Mouse (Mus musculus) adipocyte (in vitro differentiated cells): ENCODE results near the gene Tex22.

Experiments
- DNase-seq: peaks from one replicate; pipeline ENCODE4 v3.0.0-alpha.2; 2016; ENCODE audit warnings: low spot score

Gene Tex22

DNA sequence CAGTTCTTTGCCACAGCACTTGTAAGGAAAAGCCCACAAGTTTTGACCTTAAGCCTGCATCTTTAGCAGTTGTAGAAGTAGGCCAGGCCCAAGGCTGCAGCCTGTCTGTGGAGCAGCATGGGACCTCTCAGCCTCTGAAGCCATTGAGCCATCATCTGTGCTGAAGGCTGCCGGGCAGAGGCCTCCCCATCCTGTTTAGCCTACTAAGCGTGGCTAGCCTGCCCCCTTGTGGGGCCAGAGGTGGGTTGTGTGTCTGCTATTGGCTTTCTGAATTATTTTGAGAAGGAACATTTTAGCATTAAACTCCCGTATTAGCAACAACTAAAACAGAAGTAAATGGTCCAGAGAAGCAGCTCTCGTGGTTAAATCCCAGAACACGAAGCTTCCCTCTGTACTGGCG is 28.2 kb downstream of the Tex22 start:
- DNase-seq = peak; percentile 77

DNA sequence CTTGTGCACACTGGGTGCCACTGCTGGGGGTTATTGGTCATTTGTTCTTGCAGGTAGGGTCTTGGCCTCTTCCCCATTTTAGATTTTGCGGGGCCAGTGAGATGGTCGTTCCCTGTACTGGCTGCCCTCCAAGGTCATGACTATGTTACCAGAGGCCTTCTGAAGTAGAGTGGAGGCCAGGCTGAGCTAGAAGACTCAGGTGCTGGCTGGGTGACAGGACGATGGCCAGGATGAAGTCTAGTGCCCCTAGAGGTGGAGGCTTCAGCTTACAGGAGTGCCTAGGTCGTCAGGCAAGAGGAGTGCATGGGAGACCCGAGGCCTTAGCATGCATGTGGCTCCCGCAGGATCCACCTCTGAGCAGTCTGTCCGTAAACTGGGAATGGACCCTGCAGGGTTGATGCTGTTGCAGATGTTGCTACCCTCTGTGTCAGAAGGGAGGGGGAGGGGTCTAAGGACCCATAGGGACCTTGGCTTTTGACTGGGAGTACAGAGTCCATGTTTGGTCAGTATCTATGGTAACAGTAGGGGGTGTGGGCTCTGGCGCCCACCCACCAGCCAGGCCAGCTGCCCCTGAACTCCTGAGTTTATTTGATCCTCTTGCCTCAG is 29.6 kb downstream of the Tex22 start:
- peak; percentile 22 for DNase-seq

DNA sequence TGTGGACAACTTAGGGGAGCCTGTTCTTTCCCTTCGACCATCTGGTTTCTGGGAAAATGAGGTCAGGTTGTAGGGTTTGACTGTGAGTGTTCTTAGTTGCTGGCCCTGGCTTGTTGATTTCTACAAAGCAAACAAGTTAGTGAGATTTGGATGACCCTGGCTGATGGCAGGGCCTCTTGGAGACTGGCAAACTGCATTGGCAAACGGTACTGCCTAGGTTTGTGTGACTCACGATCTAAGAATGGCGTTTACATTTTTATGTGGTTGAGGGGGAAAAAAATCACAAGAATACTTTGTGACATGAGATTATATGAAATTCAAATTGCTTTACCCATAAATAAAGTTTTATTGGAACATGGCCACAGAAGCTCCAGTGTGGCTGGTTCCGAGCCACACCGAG is 32.1 kb downstream of the Tex22 start:
- DNase-seq = peak; percentile 46

DNA sequence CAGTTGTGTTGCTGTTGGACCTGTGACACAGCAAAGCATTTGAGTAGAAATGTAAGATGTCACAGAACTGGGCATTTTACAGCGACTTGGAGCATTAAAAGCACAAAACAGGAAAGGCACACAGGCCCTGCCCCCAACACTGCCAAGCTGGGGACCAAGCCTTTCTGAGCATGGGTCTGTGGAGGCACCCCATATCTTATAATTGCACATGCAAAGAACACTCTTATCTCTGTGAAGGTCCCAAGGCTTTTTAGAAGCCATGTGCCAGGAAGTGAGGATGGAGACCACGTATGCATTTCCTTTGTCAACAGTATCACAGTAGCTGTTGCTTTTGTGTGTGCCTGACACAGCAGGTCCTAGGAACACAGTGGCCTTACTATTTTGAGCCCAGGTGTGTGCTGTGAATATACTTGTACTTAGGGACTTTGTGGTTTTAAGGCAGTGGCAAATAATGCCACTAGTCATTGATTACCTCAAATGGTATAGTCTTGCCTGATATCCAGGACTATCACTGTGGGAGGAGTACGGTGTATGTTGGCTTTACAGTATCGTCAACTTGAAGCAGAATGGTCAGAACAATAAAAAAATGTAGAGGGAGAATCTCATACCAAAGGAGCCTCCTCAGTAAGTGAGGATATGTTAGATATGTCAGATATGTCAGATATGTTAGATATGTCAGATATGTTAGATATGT is 33.3 kb downstream of the Tex22 start:
- DNase-seq = peak; percentile 26

DNA sequence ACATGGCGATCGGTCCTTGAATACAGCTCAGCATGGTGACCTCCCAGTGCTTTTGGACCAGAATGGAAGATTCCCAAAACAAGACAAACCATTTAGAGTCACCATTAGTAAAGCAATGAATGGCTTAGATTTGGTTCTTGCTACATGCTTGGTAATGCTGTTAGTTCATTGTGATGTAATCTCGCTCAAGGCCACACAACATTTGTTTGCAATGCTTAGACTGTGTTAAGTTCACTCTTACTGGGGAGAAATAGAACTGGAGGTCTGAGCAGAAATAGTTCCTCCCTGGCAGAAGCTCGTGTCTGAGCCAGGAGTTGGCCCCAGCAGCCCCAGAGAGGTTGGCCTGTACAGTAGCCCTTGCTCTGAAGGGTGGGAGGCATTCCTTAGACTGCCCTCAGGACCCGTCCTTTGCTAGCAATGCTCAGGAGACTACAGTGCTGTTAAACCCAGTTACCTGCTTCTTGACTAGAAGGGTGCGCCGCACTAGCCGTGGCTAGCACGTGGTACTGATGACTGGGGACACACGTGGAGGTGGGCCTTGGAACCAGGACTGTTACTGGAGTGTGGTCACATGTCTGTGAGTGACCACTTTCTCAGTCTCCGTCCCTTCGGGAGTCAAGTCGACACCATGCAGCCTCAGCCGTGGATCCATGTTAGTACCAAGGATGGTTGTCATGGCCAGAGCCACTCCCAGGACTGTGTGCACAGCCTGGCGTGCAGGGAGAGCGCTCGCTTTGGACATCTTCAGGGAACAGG is 34.4 kb downstream of the Tex22 start:
- peak; percentile 21 for DNase-seq

DNA sequence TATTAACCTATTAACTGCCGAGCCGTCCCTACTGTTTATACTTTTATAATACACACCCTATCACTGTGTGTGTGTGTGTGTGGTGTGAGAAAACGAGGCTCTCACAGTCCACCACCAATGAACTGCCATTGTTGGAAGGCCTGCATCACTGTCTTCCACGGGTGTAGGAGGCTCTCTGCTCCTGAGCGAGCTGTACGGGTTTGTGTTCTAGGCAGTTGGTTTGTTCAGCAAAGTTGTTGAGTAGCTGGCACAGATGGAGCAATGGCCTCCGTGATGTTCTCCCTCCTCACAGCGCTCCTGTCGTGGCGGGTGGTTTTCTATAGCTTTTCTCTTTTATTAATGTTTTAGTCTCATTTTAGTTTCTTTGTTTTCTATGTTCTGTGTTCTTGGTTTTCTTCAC is 35.5 kb downstream of the Tex22 start:
- no peak for DNase-seq

DNA sequence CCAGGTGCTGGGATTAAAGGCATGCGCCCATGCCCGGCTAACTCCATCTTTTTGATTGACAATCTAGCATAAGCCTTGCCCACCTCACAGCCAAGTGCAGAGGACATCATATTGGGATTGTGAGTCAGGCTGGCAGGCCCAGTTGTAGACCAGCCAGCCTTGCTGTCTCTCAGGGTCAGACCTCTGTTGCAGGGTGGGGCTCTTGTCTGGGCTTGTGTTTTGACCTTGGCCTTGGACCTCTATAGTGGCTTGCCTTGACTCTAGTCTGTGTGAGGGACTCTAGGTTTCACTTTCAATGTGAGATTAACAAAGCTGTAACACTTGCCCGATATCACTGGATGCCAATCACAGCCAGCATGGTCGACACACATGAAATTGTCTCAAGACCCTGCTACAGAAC is 39.8 kb downstream of the Tex22 start:
- DNase-seq = no peak

DNA sequence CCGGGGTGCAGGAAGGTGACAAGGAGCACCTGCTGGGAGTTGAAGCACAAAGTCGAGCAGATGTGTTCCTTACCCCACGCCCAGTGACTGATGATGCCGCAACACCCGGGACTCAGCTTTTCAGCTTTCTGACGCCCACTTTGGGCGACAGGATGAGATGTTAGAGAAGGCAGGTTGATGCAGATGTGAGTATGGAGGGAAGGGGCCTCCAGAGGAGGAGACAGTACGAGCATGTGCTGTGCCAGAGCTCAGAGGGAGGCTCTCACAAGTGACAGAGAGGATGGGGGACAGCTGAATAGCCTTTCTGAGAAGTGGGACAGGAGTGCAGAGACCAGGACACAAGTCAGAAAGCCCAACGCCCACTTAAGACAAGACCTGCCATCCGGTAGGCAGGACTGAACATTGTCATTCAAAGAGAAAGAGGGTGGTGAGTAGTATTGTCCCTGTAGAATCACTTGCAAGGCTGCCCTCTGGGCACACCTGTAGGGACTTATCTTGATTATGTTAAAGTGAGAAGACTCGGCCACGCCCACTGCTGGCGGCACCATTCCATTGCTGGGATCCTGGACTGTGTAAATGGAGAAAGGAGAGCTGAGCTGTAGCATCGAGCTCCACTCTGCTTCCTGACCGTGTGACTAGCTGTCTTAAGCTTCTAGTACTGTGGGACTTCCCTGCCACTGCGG is 40.7 kb downstream of the Tex22 start:
- DNase-seq = no peak

DNA sequence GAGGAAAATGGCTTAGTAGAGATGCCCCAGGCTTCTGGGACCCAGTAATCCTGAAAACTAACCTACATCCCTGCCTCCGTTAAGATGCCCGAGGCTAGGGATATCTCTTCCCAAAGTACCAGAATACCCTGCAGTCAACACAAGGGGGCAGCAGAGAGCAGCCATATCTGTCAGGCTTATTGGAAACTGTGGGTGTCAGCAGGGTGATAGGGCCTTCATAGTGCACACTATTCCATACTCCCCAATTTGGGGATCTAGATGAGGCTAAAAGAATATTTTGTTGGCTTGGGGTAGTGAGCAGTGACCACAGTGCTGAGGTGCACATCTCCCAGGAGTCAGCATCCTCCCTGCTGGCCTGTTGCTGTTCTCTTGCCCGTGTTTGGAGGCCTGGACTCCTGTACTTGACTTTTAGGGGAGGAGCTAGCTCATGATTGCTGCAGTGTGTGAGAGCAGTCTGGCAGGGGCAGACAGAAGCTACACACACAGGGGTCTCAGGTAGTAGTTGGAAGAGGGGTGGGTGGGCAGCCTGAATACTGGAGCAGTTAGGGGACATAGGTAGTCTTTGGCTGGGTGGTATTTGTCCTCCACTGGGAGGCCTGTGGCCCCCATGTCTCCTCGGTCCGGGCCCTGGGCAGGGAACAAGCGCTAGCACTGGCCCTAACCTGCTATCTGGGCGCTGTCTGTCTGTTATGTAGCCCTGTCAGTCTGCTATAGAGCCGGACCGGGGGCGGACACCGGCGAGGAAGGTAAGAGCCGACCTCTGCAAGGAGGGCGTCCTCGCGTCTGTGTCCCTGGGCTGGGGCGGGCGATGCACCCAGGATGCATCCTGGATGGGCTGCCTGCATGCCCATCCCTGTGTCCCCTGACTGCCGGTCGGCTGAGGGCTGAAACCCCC is 45.5 kb downstream of the Tex22 start:
- peak; percentile 76 for DNase-seq

DNA sequence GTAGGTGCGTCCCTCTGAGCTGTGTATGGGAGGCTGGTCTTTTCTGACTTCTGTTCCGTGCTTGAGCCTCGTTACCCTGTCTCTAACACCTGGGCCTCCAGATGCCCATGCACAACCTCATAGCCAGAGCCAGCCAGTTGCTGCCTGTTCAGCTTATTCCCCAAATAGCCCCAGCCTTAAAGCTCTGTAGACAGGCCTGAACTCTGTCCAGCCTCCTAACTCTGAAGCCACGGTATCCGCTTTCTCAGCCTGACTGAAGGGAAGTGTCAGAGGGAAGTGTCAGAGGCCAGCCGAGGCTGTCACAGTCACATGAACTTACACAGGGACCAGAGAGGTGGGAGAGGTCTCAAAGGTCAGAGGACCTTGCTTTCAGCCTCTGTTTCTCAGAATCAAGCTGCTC is 50.4 kb downstream of the Tex22 start:
- DNase-seq = no peak

DNA sequence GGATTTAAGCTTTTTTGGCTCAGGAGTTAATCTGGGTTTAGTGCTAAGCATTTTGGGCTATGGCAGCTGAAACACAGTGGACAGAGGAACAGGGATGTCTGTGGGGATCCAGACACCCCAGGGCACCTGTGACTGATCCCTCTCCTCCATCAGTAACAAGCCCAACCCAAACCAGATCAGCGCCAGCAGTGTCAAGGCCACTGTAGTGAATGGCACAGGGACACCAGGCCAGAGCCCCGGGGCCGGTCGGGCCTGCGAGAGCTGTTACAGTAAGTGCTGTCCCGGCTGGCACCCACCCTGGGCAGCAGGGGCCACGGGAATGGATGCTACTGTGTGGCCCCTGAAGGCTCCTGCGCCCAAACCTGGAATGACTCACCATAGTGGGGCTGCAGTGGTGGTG is 56.4 kb downstream of the Tex22 start:
- no peak for DNase-seq

DNA sequence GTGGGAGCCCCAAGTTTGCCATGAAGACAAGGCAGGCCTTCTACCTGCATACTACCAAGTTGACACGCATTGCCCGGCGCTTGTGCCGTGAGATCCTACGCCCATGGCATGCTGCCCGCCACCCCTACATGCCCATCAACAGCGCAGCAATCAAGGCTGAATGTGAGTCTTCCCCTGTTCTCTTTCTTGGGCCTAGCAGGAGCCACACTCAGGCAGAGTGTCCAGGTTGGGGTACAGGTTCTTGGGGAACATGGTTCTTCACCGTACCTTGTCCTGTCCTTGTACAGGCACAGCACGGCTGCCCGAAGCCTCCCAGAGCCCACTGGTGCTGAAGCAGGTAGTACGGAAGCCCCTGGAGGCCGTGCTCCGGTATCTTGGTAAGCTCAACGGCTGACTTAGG is 57.3 kb downstream of the Tex22 start:
- no peak for DNase-seq

DNA sequence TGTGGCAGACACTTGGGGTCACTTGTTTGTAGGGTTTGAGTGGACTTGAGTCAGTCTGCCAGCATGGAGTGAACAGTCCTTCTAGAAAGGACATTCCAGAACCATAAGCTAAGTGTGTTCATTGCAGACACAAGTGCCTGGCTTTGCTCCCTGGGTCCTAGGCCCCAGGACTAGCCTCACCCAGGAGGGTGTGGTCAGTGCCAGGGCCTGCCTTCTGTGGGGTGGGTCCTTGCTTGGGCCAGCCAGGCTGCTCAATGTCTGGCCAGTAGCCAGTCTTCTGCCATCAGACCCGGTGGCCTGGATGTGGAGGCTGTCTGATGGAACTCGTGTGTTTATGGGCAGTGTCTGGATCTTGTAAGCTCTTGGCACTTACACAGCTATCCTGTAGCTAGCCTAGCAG is 58.3 kb downstream of the Tex22 start:
- DNase-seq = peak; percentile 90

DNA sequence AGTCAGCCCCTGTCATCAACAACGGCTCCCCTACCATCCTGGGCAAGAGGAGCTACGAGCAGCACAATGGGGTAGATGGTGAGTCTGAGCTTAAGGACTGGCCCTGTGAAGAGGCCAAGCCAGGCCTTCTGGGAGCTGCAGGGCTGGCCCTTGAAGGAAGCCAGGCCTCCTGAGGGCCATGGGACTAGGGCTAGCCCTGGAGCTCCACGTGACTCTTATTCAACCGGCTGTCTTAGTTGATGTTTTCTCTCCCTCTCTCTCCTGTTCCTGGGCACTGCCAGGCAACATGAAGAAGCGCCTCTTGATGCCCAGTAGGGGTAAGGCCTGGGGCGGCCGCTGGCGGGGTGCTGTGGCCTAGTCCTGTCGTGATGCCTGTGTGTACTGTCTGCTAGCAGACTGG is 59.0 kb downstream of the Tex22 start:
- DNase-seq = no peak

DNA sequence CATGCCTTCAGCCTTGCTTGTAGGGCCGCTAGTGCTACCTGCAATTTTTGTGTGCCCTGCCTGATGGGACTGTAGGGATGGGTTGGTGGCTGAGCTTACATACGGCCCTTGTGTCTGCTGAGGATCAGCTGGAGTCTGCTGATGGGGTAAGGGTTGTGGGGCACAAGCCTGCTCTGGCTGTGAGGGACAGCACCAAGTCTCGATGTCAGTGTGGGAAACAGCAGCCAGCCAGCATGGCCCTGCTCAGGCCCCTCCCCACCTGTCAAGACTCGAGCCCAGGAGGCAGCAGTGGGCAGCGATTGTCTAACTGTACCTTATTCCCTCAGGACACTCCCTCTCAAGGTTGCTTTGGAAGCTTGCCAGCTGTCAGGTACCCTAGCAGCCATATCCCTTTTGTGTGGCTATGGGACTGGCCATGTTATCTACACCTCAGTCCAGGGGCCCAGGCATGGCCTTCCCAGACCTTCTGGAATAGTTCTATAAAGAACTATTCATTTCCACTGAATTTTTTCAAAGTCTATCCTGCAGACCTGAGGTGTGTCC is 59.6 kb downstream of the Tex22 start:
- no peak for DNase-seq

DNA sequence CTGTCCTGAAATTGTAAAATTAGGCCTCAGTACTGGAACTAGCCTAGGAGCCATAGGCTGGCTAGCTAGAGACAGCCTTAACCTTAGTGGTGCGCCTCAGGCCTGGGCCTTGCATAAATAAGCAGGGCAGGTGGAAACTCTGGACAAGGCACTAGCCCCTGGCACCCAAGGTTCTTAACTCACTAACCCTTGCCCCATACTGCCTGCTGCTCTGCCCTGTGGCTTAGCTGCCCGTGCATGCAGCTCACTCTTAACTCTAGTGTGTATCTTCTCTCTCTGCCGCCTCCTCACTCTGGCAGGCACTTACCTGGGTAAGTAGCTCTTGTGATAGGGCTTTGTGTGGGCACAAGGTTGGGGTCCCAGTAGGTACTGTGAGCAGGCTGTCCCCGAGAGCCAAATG is 60.2 kb downstream of the Tex22 start:
- no peak for DNase-seq

DNA sequence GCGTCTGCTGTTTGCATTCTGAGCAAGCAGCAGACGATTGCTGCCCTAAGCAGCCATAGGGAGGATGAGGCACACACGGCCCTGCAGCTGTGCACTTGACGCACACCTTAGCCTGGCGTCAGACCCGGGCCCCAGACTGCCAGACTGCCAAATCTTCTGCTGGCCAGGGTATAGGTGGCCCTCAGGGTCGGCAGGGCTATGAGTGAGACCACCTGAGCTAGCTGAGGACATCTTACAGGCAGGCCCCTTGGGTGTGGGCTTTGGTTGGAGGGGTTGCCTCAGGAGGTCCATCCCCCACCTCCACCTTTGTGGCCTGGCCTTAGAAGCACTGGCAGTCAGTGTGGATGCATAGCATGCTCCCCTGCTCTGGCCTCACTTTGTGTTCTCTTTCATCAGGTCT is 61.1 kb downstream of the Tex22 start:
- DNase-seq = no peak

DNA sequence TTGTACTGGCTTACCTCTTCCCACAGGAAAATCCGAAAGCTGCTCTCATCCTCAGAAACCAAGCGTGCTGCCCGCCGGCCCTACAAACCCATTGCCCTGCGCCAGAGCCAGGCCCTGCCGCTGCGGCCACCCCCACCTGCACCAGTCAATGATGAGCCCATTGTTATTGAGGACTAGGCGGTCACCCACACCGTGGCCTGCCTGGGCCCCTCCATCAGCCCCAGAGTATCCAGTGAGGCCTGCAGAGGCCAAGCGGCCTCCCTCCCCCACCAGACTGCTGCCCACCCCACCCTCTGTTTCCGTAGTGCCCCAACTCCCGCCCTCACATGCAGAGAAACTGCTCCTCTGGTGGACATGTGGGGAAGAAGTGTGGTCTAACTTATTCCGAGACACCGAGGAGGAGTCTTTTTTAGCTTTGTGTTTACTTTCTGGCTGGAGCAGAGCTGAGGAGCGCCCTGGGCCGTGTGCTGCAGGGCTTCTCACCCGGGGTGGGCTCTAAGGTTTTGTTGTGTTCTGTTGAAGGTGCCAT is 62.3 kb downstream of the Tex22 start:
- DNase-seq = no peak

DNA sequence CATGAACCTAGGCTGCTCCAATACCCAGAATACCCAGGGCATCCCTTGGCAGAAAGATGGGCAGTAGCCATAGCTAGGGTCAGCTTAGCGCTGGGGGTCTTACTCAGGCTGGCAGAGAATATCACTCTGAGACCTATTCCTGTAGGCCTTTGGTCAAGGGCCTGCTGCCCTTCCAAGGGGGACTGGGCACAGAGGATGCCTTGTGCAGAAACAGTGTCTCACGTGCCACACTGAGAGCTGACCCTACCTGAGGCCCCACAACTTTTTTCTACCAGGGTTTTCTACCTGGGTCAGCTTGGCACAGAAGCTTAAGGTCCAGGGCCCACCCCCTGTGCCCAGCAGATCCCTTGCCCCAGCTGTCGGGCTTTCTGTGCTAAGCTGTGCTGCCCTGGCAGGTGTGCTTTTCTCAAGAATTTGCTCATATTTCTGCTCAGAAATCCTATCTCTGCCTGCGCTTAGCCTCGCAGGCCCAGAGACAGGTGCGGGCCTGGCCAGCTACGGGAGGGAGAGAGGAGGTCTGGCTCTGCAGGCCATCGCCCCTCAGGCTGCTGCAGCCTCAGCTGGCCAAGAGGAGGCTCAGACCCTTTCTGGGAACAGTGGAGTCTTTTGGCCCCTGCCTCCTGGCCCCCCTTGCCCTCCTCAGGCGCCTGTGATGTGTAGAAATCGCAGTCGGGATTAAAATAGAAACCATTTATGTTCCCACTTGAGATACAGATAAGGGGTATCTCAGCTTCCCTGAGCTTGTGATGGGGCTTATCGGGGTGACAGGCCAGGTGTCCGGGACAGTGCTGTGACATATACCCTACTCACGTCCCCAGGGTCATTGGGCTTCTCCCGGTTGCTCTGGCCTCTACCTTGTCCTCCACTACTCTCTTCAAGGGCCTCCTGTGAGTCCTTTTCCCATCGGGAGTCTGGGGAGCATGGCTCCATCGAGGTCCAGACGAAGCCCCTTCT is 63.2 kb downstream of the Tex22 start:
- no peak for DNase-seq

DNA sequence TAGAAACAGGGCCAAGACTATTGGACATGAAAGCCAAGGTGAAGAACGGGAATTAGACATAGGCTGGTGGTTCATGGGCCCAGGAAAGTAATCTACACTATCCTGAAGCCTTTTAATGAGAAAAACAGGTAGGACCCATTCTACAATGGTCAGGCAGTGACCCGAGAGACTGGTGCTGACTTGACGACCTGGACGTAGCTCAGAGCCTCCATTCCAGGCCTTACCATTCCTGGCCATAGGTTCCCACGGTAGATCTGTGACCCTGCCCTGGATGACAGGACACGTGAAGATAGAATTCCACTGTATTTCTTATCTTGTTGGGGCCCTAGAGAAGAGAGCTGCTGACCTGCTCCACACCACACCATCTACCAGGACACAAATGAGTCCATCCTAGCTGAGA is 64.0 kb downstream of the Tex22 start:
- no peak for DNase-seq
